Mouse (Mus musculus) thymus, adult 18-20 months (tissue): ENCODE results near the gene Sugct.

ENCODE experiments used
- DNase-seq, 2 experiments: peaks; one replicate each; pipeline ENCODE4 v3.0.0; 2022; ENCODE audit warnings: mixed read lengths in 2 of 2

Gene Sugct

DNA sequence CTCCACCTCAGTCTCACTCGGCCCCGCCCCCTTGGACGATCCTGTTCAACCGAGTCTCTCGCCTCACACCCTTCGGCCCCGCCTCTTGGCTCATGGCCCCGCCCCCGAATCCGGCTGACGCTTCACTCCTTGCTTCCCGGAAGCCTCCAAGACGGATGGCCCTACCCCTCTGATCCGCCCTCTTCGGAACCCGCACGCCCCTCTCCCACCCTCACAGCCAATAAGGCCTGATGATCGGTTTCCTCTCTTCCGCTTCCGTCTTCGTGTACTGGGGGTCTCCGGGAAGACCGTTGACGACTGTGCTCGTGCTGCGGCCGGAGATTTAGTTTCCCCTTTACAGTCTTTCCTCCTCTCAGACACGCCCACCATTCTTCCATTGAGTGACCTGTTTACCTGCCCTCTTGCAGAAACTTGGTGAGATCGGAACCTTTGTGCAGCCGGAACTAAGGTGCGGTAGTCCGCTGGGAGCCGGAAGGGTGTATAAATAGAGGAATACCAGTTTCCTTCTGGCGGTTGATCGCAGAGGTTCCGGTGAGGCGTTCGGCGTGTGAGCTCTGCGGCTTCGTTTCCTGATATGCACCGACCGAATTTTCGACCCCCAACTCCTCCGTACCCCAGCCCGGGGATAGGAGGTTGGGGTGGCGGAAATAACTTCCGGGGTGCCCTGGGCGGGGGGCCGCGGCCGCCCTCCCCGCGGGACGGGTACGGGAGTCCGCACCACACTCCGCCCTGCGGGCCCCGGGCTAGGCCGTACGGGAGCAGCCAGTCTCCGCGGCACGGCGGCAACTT, at the start of gene Sugct, which contains the start of gene Mplkip:
Sugct (minus strand) TSS at position 643 of the 789 bp plus-strand sequence.
Mplkip (plus strand) TSS at position 282 of the 789 bp plus-strand sequence.
- peak; percentile 100 for DNase-seq

GRCm38 (mm10) chr13:17728798-17729197, 33.4 kb upstream of the Sugct start:
- DNase-seq: no peak

GRCm38 (mm10) chr13:17727922-17728321, 32.6 kb upstream of the Sugct start:
- no peak for DNase-seq

DNA sequence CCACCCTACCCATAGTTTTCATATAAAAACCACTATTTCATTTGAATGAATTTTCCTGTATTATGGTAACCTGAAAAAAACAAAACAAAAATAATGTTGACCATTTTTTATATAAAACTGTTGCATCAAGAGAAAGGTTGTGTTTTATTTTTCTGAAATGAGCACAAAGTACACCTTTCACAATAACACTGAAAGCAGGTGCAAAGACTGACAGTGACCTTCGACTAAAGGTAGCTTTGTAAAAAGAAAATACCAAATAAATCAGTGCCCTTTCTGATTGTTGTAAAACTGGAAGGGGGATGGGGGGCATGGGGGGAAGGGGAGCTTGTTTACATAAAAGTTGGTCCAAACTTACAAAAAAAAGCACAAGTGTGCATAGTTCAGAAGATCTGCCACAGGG, 22.0 kb upstream of the Sugct start:
- DNase-seq: no peak

- no peak for DNase-seq
These were observed 13.5 kb upstream of the Sugct start for GRCm38 (mm10) chr13:17708784-17709311.

DNA sequence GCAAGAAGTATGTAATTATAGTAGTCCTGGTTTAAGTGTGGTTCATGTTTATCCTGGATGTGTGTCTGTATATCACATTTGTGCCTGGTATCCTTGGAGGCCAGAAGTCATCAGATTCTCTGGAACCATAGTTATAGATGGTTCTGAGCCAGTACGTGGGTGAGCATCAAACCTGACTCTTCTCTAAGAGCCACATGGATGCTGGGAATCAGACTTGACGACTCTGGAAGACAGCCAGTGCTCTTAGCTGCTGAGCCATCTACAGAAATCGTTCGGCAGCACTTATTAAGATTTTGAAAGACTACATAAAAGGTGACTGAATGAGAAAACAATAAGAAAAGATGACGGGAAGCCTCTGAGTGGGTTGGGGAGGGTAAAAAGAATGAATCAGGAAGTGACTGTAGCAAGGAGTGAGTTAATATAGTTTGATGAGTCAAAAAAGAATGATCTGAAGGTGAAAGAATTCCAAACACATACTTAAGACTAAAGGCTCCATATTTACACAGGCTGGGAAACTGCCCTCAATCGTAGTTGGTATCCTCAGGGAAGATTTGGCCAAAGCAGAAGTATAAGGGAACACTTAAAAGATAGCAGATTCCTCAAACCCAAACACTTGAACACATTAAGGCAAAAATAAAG, 10.0 kb upstream of the Sugct start:
- DNase-seq: no peak

DNA sequence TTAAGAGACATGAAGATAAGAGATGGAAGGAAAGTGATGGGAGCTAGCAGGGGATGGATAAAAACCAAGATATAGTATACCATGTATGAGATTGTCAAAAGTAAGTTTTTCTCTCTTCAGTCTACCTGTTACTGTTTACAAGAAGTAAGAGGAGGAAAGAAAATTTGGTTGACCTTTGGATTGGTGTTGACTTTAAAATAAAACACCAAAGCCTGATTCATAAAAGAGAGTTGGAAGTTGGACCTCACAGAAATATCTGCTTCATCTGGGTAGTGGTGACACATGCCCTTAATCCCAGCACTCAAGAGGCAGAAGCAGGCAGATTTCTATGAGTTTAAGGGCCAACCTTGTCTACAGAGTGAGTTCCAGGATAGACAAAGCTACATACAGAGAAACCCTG, 7.0 kb upstream of the Sugct start:
- DNase-seq: no peak

DNA sequence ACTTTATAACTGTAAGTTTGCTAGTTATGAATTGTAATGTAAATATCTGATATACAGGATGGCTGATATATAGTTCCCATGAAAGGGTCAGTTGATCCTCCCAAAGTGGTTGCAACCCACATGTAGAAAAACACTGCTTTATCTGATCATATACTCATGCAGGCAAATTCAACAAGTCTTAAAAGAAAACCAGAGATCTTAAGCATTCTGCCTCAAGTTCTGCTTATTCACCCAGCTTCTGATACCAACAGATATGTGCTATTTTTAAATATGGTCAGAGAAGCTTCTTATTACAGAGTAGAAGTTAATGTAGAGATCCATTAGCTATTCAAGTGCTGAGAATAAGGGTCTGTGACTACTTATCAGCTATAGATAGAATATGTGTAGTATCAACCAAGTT, 6.0 kb upstream of the Sugct start:
- no peak for DNase-seq

GRCm38 (mm10) chr13:17700090-17700715, 4.8 kb upstream of the Sugct start:
- DNase-seq: no peak

DNA sequence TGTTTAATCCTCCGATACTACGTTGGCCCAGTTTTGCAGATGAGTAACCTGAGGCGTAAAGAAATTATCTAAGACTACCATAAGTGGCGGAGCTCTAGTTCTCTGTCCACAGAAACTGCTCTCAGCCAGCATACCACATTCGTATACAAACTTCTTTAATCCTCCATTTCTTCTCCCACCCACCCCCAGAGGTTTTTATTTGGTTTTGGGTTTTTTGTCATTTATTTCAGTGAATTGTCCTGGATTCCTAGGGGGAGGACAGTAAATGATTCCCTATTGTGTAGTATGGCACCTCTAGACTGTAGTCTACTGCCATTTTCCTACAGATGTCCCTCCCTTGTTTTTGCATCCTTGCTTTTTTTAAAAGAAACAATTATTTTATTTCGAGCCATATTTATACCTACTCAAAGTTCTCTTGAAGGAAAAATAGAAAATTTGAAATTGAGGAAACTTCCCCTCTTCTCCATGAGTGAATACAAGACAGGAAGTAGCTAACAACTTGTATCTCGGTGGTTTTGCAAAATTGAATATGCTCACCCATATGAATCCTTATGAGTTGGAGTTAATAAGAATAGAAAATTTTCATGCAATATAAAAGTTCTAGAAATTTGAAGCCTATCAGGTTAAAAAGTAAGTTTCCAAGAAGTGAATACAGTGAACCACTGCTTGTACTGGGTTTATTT, 686 bp upstream of the Sugct start:
- DNase-seq: no peak

GRCm38 (mm10) chr13:17694414-17694813, 939 bp downstream of the Sugct start:
- no peak for DNase-seq

DNA sequence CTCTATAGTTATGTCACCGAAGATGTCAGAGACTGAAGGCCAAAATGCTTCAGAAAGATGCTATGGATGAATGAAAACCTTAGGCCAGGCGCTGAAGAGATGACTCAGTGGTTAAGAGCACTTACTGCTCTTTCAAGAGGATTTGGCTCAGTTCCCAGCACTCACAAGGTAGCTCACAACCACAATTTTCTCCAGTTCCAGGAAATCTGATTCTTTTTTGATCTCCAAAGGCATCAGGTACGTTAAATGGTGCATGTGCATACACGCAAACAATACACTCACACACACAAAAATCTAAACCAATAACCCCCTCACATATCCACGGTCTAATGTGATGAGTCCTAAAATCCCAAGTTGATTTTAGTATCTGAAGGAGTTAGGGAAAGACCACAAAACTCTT, 1.5 kb downstream of the Sugct start:
- peak in 1 of 2 experiments; percentile 4 for DNase-seq

DNA sequence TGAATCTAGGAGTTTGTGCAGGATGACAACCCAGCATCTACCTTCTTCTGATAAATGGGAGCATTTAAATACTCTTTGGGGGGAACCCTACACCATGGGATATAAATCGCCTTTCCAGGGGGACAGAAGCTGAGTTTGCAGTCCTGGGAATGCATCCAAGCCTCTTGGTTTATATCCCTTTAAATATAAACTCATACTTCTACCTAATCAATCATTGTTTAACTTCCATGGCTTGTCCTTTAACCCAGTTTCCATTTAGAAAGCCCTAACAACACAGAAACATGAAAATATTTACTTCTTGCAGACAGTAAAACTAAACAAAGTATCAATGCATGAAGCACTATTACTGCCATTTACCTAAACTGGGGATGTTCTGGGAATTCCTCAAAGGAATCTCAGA, 3.9 kb downstream of the Sugct start:
- DNase-seq: no peak

GRCm38 (mm10) chr13:17690686-17691085, 4.7 kb downstream of the Sugct start:
- DNase-seq: no peak

DNA sequence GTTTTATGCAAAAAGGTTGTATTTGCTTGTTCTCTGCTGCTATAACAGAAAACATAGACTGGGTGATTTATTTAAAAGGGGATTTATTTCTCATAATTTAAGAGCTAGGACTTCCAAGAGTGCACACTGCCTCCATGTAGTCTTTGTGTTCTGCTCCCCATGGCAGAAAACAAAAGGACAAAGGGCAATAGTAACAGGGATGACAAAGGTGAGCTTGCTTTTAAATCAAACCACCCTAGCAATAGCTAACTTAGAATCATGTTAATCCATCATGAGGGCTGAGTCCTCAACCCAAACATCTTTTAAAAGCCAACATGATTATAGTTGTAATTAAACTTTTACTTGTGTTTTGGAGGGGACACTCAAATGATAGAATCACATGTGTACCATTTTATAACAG, 5.9 kb downstream of the Sugct start:
- DNase-seq: no peak

DNA sequence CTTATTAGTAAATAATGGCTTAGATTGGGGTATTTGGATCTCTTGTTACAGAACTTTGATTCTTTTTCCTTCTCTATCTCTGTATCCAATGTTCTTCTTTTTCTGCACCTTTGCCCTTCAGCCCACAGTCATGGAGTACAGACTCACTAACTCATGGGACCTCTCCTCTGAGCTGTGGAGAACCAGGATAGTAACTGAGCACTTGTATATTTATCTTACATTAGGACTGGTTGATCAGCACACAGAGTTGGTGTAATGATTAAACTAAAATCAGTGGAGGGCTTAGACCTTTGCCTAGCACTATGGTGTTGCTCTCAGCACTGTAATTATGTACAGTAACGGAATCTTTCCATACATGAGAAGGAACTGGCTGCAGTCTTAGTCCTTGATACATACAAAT, 24.2 kb downstream of the Sugct start:
- DNase-seq: no peak

- no peak for DNase-seq
These were observed 28.0 kb downstream of the Sugct start for GRCm38 (mm10) chr13:17667380-17667779.

GRCm38 (mm10) chr13:17642294-17642693, 53.1 kb downstream of the Sugct start:
- DNase-seq: no peak

- no peak for DNase-seq
These were observed 57.3 kb downstream of the Sugct start for GRCm38 (mm10) chr13:17638008-17638407.

DNA sequence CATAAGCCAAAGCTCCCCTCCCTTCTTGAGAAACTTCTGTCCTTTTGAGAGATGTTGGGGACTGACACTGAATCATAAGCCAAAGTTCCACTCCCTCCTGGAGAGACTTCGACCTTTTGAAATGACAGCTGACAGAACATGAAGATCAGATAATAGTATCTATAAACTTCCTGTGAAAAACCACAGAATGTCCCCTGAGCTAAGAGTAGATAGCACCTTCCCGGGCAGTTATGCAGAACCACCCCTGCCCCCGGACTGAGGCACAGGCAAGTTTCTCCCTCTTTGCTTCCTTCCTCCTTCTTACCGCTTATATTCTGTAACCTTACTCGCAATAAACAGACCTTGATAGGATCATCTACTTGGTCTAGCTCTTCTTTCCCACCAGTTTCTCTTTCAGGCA, 68.2 kb downstream of the Sugct start:
- DNase-seq: no peak

- no peak for DNase-seq
These were observed 70.4 kb downstream of the Sugct start for GRCm38 (mm10) chr13:17624976-17625375.

- no peak for DNase-seq
These were observed 89.1 kb downstream of the Sugct start for GRCm38 (mm10) chr13:17606217-17606616.

DNA sequence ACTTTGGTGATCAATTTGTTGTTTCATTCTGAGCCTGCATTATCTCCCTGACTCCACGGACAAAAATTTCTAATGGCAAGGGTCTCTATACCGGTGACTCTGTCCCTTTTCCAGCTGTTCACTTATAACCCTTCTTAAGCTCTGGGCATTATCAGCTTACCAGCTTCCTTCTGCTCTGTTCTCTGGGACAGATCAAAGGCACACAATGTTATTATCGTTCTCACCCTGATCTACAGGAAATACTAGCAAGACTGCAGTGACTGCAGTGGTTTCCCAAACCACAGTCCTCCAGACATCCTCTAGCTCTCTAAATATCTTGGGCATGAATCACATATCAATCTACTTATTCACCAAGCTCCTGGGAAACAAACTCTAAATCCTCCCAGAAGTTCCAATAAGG, 90.7 kb downstream of the Sugct start:
- no peak for DNase-seq
